Mouse (Mus musculus) gastrocnemius, postnatal 14 days (tissue): ENCODE results near the gene Ttll4. TPM values are rescaled to one million over a fixed set of nuclear protein-coding genes. Genes with fewer than 3 reads are reported as not detected.

ENCODE experiments used
- DNase-seq: peaks from one replicate; pipeline ENCODE4 v3.0.0; 2021; ENCODE audit warnings: mixed read lengths
- intact Hi-C: fragments of 180-260 bp; cut with DNase I; formaldehyde crosslinking; loops from one replicate; pipeline ENCODE4 v1.15.1; 2025; ENCODE audit warnings: low total_unique reads
- total RNA-seq, 2 experiments: library from RNA; stranded (reverse); gene quantifications; 2 replicates each; pipeline ENCODE4 v1.2.3; 2021

The Ttll4 gene
- total RNA-seq, 2 experiments from 2014 or later, result 9.1 to 10.5 TPM

GRCm38 (mm10) chr1:74705016-74705415, 43.5 kb downstream of the Ttll4 start:
- intact Hi-C loops, result no loop called here
- DNase-seq, result no peak

GRCm38 (mm10) chr1:74709566-74709965, 48.0 kb downstream of the Ttll4 start:
- intact Hi-C loops, result no loop called here
- DNase-seq, result no peak

GRCm38 (mm10) chr1:74712046-74712445, 50.5 kb downstream of the Ttll4 start:
- no peak for DNase-seq
- intact Hi-C loops, result no loop called here

GRCm38 (mm10) chr1:74712461-74713098, 51.0 kb downstream of the Ttll4 start:
- intact Hi-C loops, result no loop called here
- no peak for DNase-seq

GRCm38 (mm10) chr1:74713099-74713858, 51.7 kb downstream of the Ttll4 start, which contains the start of gene Cyp27a1:
TSS of gene Cyp27a1 (plus strand) at chr1:74713574.
- peak; percentile 75 for DNase-seq
- intact Hi-C loops, result no loop called here

GRCm38 (mm10) chr1:74713859-74714730, 52.5 kb downstream of the Ttll4 start:
- no peak for DNase-seq
- intact Hi-C loops, result no loop called here

- intact Hi-C loops, result no loop called here
- no peak for DNase-seq
Observed at GRCm38 (mm10) chr1:74714967-74715366, 53.4 kb downstream of the Ttll4 start.

GRCm38 (mm10) chr1:74715468-74715867, 53.9 kb downstream of the Ttll4 start:
- no peak for DNase-seq
- intact Hi-C loops, result no loop called here

- DNase-seq, result no peak
- intact Hi-C loops, result no loop called here
Observed at GRCm38 (mm10) chr1:74715886-74716285, 54.3 kb downstream of the Ttll4 start.

- no peak for DNase-seq
- intact Hi-C loops, result no loop called here
Observed at GRCm38 (mm10) chr1:74718113-74718512, 56.6 kb downstream of the Ttll4 start.

- DNase-seq, result no peak
- intact Hi-C loops, result no loop called here
Observed at GRCm38 (mm10) chr1:74719281-74719680, 57.7 kb downstream of the Ttll4 start.

GRCm38 (mm10) chr1:74721657-74722056, 60.1 kb downstream of the Ttll4 start:
- DNase-seq, result no peak
- intact Hi-C loops, result no loop called here

- intact Hi-C loops, result no loop called here
- no peak for DNase-seq
Observed at GRCm38 (mm10) chr1:74723748-74724147, 62.2 kb downstream of the Ttll4 start.

- DNase-seq, result no peak
- intact Hi-C loops, result no loop called here
Observed at GRCm38 (mm10) chr1:74726114-74726513, 64.6 kb downstream of the Ttll4 start.

- no peak for DNase-seq
- intact Hi-C loops, result no loop called here
Observed at GRCm38 (mm10) chr1:74726674-74727073, 65.1 kb downstream of the Ttll4 start.

GRCm38 (mm10) chr1:74728446-74728845, 66.9 kb downstream of the Ttll4 start:
- DNase-seq, result peak; percentile 50
- intact Hi-C loops, result no loop called here

GRCm38 (mm10) chr1:74736977-74737376, 75.4 kb downstream of the Ttll4 start:
- DNase-seq, result no peak
- intact Hi-C loops, result no loop called here

- intact Hi-C loops, result no loop called here
- no peak for DNase-seq
Observed at GRCm38 (mm10) chr1:74737500-74737899, 76.0 kb downstream of the Ttll4 start.

GRCm38 (mm10) chr1:74740846-74741245, 79.3 kb downstream of the Ttll4 start:
- peak; percentile 65 for DNase-seq
- intact Hi-C loops, result no loop called here

GRCm38 (mm10) chr1:74747335-74747734, 85.8 kb downstream of the Ttll4 start:
- DNase-seq, result peak; percentile 60
- intact Hi-C loops, result no loop called here
